Mouse (Mus musculus) limb, embryonic 14.5 days (tissue): ENCODE data around the gene I830077J02Rik. TPM values are rescaled to one million over a fixed set of nuclear protein-coding genes. Genes with fewer than 3 reads are reported as not detected.
A peak's percentile ranks its signal among the peaks of the same experiment; 100 is the strongest.

Experiments
- ATAC-seq: fragments of 200-750 bp; cut with Nextera tagmentation; 2 replicates; pipeline ENCODE4 v1.8.0; 2017; ENCODE audit warnings: low read depth, moderate number of reproducible peaks, moderate TSS enrichment; ENCODE audit not compliant: low FRiP score
- DNase-seq: peaks from one replicate; pipeline ENCODE4 v3.0.0-alpha.2; 2015; ENCODE audit warnings: low spot score
- H3K27ac ChIP-seq: fragments of 300-500 bp; sonication (generic); replicated peaks from 2 replicates; pipeline ENCODE4 v1.5.1; 2014; ENCODE audit warnings: low read depth, mild to moderate bottlenecking, low read length, moderate library complexity, mixed read lengths
- H3K27me3 ChIP-seq: fragments of 300-500 bp; sonication (generic); 2 replicates; pipeline ENCODE4 v1.6.1; 2014; ENCODE audit warnings: low read length, mixed read lengths; ENCODE audit not compliant: control insufficient read depth, insufficient read depth
- H3K36me3 ChIP-seq: fragments of 300-500 bp; sonication (generic); 2 replicates; pipeline ENCODE4 v1.6.1; 2014; ENCODE audit warnings: mild to moderate bottlenecking, low read length, moderate library complexity, mixed read lengths; ENCODE audit not compliant: control insufficient read depth, insufficient read depth
- H3K4me1 ChIP-seq: fragments of 300-500 bp; sonication (generic); 2 replicates; pipeline ENCODE4 v1.6.1; 2014; ENCODE audit warnings: antibody characterized with exemption, low read length, mixed read lengths; ENCODE audit not compliant: control insufficient read depth, insufficient read depth
- H3K4me2 ChIP-seq: fragments of 300-500 bp; sonication (generic); replicated peaks from 2 replicates; pipeline ENCODE4 v1.6.1; 2014; ENCODE audit warnings: low read depth, mild to moderate bottlenecking, low read length, moderate library complexity; ENCODE audit not compliant: severe bottlenecking
- H3K4me3 ChIP-seq: fragments of 300-500 bp; sonication (generic); replicated peaks from 2 replicates; pipeline ENCODE4 v1.5.1; 2014; ENCODE audit warnings: low read length
- H3K9ac ChIP-seq: fragments of 300-500 bp; sonication (generic); 2 replicates; pipeline ENCODE4 v1.6.1; 2014; ENCODE audit warnings: mild to moderate bottlenecking, low read depth, low read length, moderate library complexity; ENCODE audit not compliant: severe bottlenecking
- H3K9me3 ChIP-seq: fragments of 300-500 bp; sonication (generic); 2 replicates; pipeline ENCODE4 v1.6.1; 2016; ENCODE audit warnings: low read length; ENCODE audit not compliant: control insufficient read depth
- POLR2A ChIP-seq: fragments of 200-500 bp; IDR thresholded peaks from 2 replicates; pipeline ENCODE4 v1.8.0; 2012; ENCODE audit warnings: inconsistent platforms, mild to moderate bottlenecking, moderate library complexity, borderline replicate concordance; ENCODE audit not compliant: insufficient read depth, insufficient read length; ENCODE audit errors: extremely low read depth
- WGBS: fragments of 180-500 bp; shearing (Covaris S2); extraction: QIAGEN DNeasy Blood & Tissue Kit; methylation state at CpG from one replicate; pipeline ENCODE4 v1.1.7; 2014; 5-methylcytosine and 5-hydroxymethylcytosine counted together
- polyA plus RNA-seq, 2 experiments: library from polyadenylated mRNA; depleted of rRNA in 1 of 2; stranded (reverse) in 1 of 2; unstranded in 1 of 2; fragments of >200 nt; fragmentation: Nextera tagmentation in 1 of 2; extraction: Ambion mirVana in 1 of 2; gene quantifications; 2 replicates each; pipeline versions ENCODE4 v1.2.1 to v1.2.3; 2012 to 2014

Gene I830077J02Rik
- polyA plus RNA-seq, 2 experiments: 0.66 to 0.69 TPM

- H3K4me2 ChIP-seq: no peak overlapping the region
- WGBS: 77% methylated on average over 11 of the region's 11 CpGs
- ATAC-seq: no peak
- peaks cover 22% of the 10 kb centered on the region for H3K4me1 ChIP-seq
- no peaks in the 10 kb centered on the region for H3K36me3 ChIP-seq
- no peak overlapping the region for H3K27ac ChIP-seq
- H3K27me3 ChIP-seq: no peaks in the 10 kb centered on the region
- no peak overlapping the region for H3K4me3 ChIP-seq
- H3K9me3 ChIP-seq: no peaks in the 10 kb centered on the region
- no peak overlapping the region for H3K9ac ChIP-seq
- no peak for TF ChIP-seq POLR2A
- DNase-seq: no peak
Observed at GRCm38 (mm10) chr3:105898861-105899260, 33.6 kb downstream of the I830077J02Rik start.

GRCm38 (mm10) chr3:105898325-105898724 is 34.1 kb downstream of the I830077J02Rik start:
- no peak overlapping the region for H3K9ac ChIP-seq
- H3K4me1 ChIP-seq: peaks cover 28% of the 10 kb centered on the region
- H3K27ac ChIP-seq: no peak overlapping the region
- no peaks in the 10 kb centered on the region for H3K27me3 ChIP-seq
- ATAC-seq: no peak
- TF ChIP-seq POLR2A: no peak
- 64% methylated on average over 2 of the region's 2 CpGs for WGBS
- H3K9me3 ChIP-seq: no peaks in the 10 kb centered on the region
- H3K36me3 ChIP-seq: no peaks in the 10 kb centered on the region
- no peak overlapping the region for H3K4me2 ChIP-seq
- DNase-seq: peak; percentile 59
- H3K4me3 ChIP-seq: no peak overlapping the region

GRCm38 (mm10) chr3:105896811-105897210 is 35.7 kb downstream of the I830077J02Rik start:
- Histone ChIP-seq H3K9me3 (no peaks in the 10 kb centered on the region), H3K9ac (no peak overlapping the region), H3K4me1 (peaks cover 38% of the 10 kb centered on the region), H3K4me2 (no peak overlapping the region), H3K27me3 (no peaks in the 10 kb centered on the region), H3K27ac (no peak overlapping the region), H3K36me3 (no peaks in the 10 kb centered on the region), H3K4me3 (no peak overlapping the region)
- WGBS: 72% methylated on average over 3 of the region's 3 CpGs
- ATAC-seq (no peak), DNase-seq (no peak)
- TF ChIP-seq POLR2A: no peak

GRCm38 (mm10) chr3:105894601-105895592 is 37.6 kb downstream of the I830077J02Rik start:
- H3K4me2 ChIP-seq: no peak overlapping the region
- no peaks in the 10 kb centered on the region for H3K36me3 ChIP-seq
- no peak overlapping the region for H3K9ac ChIP-seq
- peak overlapping the region; percentile 52; the same call in 1 of the 2 replicates for H3K27ac ChIP-seq
- WGBS: 64% methylated on average over 23 of the region's 23 CpGs
- ATAC-seq (peak; percentile 42), DNase-seq (peak; percentile 78)
- H3K4me1 ChIP-seq: peaks cover 38% of the 10 kb centered on the region
- H3K4me3 ChIP-seq: no peak overlapping the region
- no peaks in the 10 kb centered on the region for H3K9me3 ChIP-seq
- H3K27me3 ChIP-seq: no peaks in the 10 kb centered on the region
- no peak for TF ChIP-seq POLR2A

- WGBS: 29% methylated on average over 6 of the region's 6 CpGs
- H3K36me3 ChIP-seq: no peaks in the 10 kb centered on the region
- H3K4me3 ChIP-seq: no peak overlapping the region
- H3K9ac ChIP-seq: no peak overlapping the region
- H3K4me1 ChIP-seq: peaks cover 35% of the 10 kb centered on the region
- H3K4me2 ChIP-seq: no peak overlapping the region
- no peaks in the 10 kb centered on the region for H3K9me3 ChIP-seq
- no peak for TF ChIP-seq POLR2A
- 0 out of 2 replicates have a peak, but pooled peaks have one; percentile 21 for ATAC-seq
- 0 out of 2 replicates have a peak overlapping the region, but pooled peaks have one; percentile 10 for H3K27ac ChIP-seq
- peak; percentile 37 for DNase-seq
- H3K27me3 ChIP-seq: no peaks in the 10 kb centered on the region
Observed at GRCm38 (mm10) chr3:105893941-105894391, 38.5 kb downstream of the I830077J02Rik start.
